Mouse (Mus musculus): ENCODE measurements around the gene Sh3pxd2a. TPM values are rescaled to one million over a fixed set of nuclear protein-coding genes. Genes with fewer than 3 reads are reported as not detected.

Sh3pxd2a gene
- polyA plus RNA-seq (2017; shearing (Covaris generic)) = not detected

GRCm38 (mm10) chr19:47464304-47465241 is at the start of gene Sh3pxd2a:
TSS of gene Sh3pxd2a (minus strand) at chr19:47464401.

Other genes starting within 250 kb of the Sh3pxd2a start
- 24.3 TPM for gene Stn1, start 73.1 kb upstream of the Sh3pxd2a start, polyA plus RNA-seq (2017; shearing (Covaris generic))
- gene Slk, start 115.3 kb upstream of the Sh3pxd2a start, polyA plus RNA-seq (2017; shearing (Covaris generic)) = 109 TPM
- gene Col17a1, start 227.7 kb upstream of the Sh3pxd2a start, polyA plus RNA-seq (2017; shearing (Covaris generic)) = 0.33 TPM

Data from effector memory CD4-positive, alpha-beta T cell, adult 7 months (primary cell).